26 mouse cellular contexts compared by ENCODE assay signal in the genomic region with DNA sequence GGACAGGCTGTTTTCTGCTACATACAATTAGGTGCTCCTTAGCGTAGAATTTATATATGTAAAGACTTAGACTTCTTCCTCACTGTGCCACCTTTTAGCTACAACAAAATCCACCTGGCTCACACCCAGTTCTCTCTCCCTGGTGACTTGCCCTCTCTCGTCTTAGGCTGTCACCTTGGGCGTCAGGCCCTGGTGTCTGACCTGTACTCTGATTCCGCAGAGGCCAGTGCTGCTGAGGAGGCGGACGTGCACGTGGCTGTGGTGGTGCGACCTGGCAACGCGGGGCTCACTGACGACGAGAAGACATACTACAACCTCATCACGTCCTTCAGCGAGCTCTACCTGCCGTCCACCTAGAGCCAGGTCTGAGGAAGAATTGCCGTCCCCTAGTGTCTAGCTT.
"Had no signal": no experiment of that assay in that cellular context is flagged by ENCODE, and none has a peak within 500 bp of the region (broad histone marks: within the 10 kb centered on the region; RNA-seq: fewer than 3 reads in every experiment).

No protein-coding gene starts in this region.

- H3K4me2 ChIP-seq: heart, embryonic 11.5 days; heart, embryonic 13.5 days; heart, embryonic 15.5 days; hindbrain, embryonic 13.5 days; hindbrain, embryonic 15.5 days; kidney, embryonic 15.5 days; limb, embryonic 12.5 days; liver, embryonic 11.5 days had no signal

- ATAC-seq: hindbrain, postnatal 0 days; intestine, embryonic 16.5 days had no signal

- H3K9ac ChIP-seq: heart, embryonic 13.5 days; heart, embryonic 15.5 days; hindbrain, embryonic 13.5 days; hindbrain, embryonic 15.5 days; kidney, embryonic 15.5 days; limb, embryonic 12.5 days had no signal

- H3K4me3 ChIP-seq: heart, adult 2 months; heart, embryonic 13.5 days; heart, embryonic 15.5 days; hindbrain, embryonic 13.5 days; hindbrain, embryonic 15.5 days; kidney, embryonic 15.5 days; limb, embryonic 10.5 days; limb, embryonic 12.5 days had no signal

- H3K27me3 ChIP-seq: heart, embryonic 13.5 days; heart, embryonic 15.5 days; hindbrain, embryonic 13.5 days; hindbrain, embryonic 15.5 days; kidney, embryonic 15.5 days; limb, embryonic 12.5 days had no signal

- DNase-seq: gastrocnemius, postnatal 14 days; gastrocnemius, postnatal 36 days; heart, adult 11 months; heart, adult 2 months; heart, postnatal 14 days; heart, postnatal 36 days; kidney, adult 11 months; kidney, adult 2 months; kidney, adult 9 months; kidney, postnatal 14 days; kidney, postnatal 36 days; layer of hippocampus, adult 9-11 months; layer of hippocampus, postnatal 36 days; liver had no signal

- H3K9me3 ChIP-seq: heart, embryonic 13.5 days; heart, embryonic 15.5 days; hindbrain, embryonic 13.5 days; hindbrain, embryonic 15.5 days; kidney, embryonic 15.5 days; limb, embryonic 10.5 days; limb, embryonic 12.5 days had no signal

- H3K4me1 ChIP-seq: heart, embryonic 13.5 days; heart, embryonic 15.5 days; hindbrain, embryonic 13.5 days; hindbrain, embryonic 15.5 days; kidney, embryonic 15.5 days; limb, embryonic 10.5 days; limb, embryonic 12.5 days had no signal

- H3K27ac ChIP-seq: heart, adult 2 months; heart, embryonic 13.5 days; heart, embryonic 15.5 days; hindbrain, embryonic 13.5 days; hindbrain, embryonic 15.5 days; hindbrain, postnatal 0 days; kidney, embryonic 15.5 days; kidney, postnatal 0 days; limb, embryonic 10.5 days; limb, embryonic 12.5 days had no signal
